ENCODE assay signal across 22 mouse cellular contexts in genomic region chr3:34614107-34614506, GRCm38 (mm10). TPM values are rescaled to one million over a fixed set of nuclear protein-coding genes. Genes with fewer than 3 reads are reported as not detected.
A peak's percentile ranks its signal among the peaks of the same experiment; 100 is the strongest.
DNase-seq lines count a peak whose midpoint lies in the region; ATAC-seq lines count a peak whose summit lies in the region.
"Had no signal": no experiment of that assay in that cellular context is flagged by ENCODE, and none has a peak within 500 bp of the region (broad histone marks: within the 10 kb centered on the region; RNA-seq: fewer than 3 reads in every experiment).

No protein-coding gene starts in this region.

- H3K27ac ChIP-seq in embryonic facial prominence, embryonic 12.5 days, result peak overlapping the region; percentile 23; the same call in 1 of the 2 replicates
- peak overlapping the region; percentile 68 for H3K27ac ChIP-seq in embryonic facial prominence, embryonic 13.5 days
- 0 out of 2 replicates have a peak overlapping the region, but pooled peaks have one; percentile 34 for H3K27ac ChIP-seq in embryonic facial prominence, embryonic 15.5 days (replicated peaks)
- H3K27ac ChIP-seq: forebrain, embryonic 13.5 days; forebrain, embryonic 15.5 days had no signal

- no peaks in the 10 kb centered on the region for H3K27me3 ChIP-seq in embryonic facial prominence, embryonic 12.5 days
- no peaks in the 10 kb centered on the region for H3K27me3 ChIP-seq in embryonic facial prominence, embryonic 13.5 days
- no peaks in the 10 kb centered on the region for H3K27me3 ChIP-seq in embryonic facial prominence, embryonic 15.5 days
- H3K27me3 ChIP-seq: CH12.LX; forebrain, embryonic 13.5 days; forebrain, embryonic 15.5 days; Patski had no signal

- H3K4me2 ChIP-seq in embryonic facial prominence, embryonic 12.5 days (replicated peaks), result no peak overlapping the region
- no peak overlapping the region for H3K4me2 ChIP-seq in embryonic facial prominence, embryonic 13.5 days
- no peak overlapping the region for H3K4me2 ChIP-seq in embryonic facial prominence, embryonic 15.5 days (replicated peaks)
- H3K4me2 ChIP-seq: forebrain, embryonic 13.5 days; forebrain, embryonic 15.5 days had no signal

- H3K36me3 ChIP-seq in embryonic facial prominence, embryonic 12.5 days, result no peaks in the 10 kb centered on the region
- H3K36me3 ChIP-seq in embryonic facial prominence, embryonic 13.5 days, result no peaks in the 10 kb centered on the region
- H3K36me3 ChIP-seq in embryonic facial prominence, embryonic 15.5 days, result no peaks in the 10 kb centered on the region
- H3K36me3 ChIP-seq: G1E had no signal

- no peaks in the 10 kb centered on the region for H3K9me3 ChIP-seq in embryonic facial prominence, embryonic 12.5 days
- H3K9me3 ChIP-seq in embryonic facial prominence, embryonic 13.5 days, result no peaks in the 10 kb centered on the region
- H3K9me3 ChIP-seq in embryonic facial prominence, embryonic 15.5 days (replicated peaks), result no peaks in the 10 kb centered on the region
- H3K9me3 ChIP-seq: forebrain, embryonic 13.5 days; forebrain, embryonic 15.5 days had no signal

- no peak overlapping the region for H3K4me3 ChIP-seq in embryonic facial prominence, embryonic 12.5 days
- H3K4me3 ChIP-seq in embryonic facial prominence, embryonic 13.5 days, result no peak overlapping the region
- no peak overlapping the region for H3K4me3 ChIP-seq in embryonic facial prominence, embryonic 15.5 days (replicated peaks)
- H3K4me3 ChIP-seq: forebrain, embryonic 13.5 days; forebrain, embryonic 15.5 days had no signal

- 62% methylated on average over 7 of the region's 7 CpGs for WGBS in embryonic facial prominence, embryonic 12.5 days
- WGBS in embryonic facial prominence, embryonic 13.5 days, result 34% methylated on average over 7 of the region's 7 CpGs
- 38% methylated on average over 7 of the region's 7 CpGs for whole genome bisulfite sequencing in embryonic facial prominence, embryonic 15.5 days

- H3K4me1 ChIP-seq in embryonic facial prominence, embryonic 12.5 days, result no peaks in the 10 kb centered on the region
- peaks cover 9% of the 10 kb centered on the region for H3K4me1 ChIP-seq in embryonic facial prominence, embryonic 13.5 days
- no peaks in the 10 kb centered on the region for H3K4me1 ChIP-seq in embryonic facial prominence, embryonic 15.5 days
- H3K4me1 ChIP-seq: forebrain, embryonic 15.5 days had no signal

- DNase-seq in heart, adult 11 months, result peak; percentile 37
- no peak for DNase-seq in heart, postnatal 4 days
- no peak for DNase-seq in adrenal gland, adult 2 months
- no peak for DNase-seq in right cerebral cortex, adult 18-20 months
- DNase-seq: adrenal gland, postnatal 10 days; adrenal gland, postnatal 25 days; cerebellum, adult 11 months; cerebellum, adult 18-20 months; cerebellum, adult 8-10 months; cerebellum, adult 9-11 months; cerebellum, postnatal 25 days; forebrain, postnatal 0 days had no signal

- 0 out of 2 replicates have a peak, but pooled peaks have one; percentile 49 for ATAC-seq in embryonic facial prominence, embryonic 12.5 days (ENCODE audit: insufficient number of reproducible peaks, insufficient read depth, low FRiP score, low TSS enrichment)
- peak; percentile 69; the same call in 1 of the 2 replicates for ATAC-seq in embryonic facial prominence, embryonic 13.5 days (ENCODE audit: insufficient number of reproducible peaks, insufficient read depth, low FRiP score, low TSS enrichment, low read depth)
- ATAC-seq in embryonic facial prominence, embryonic 15.5 days (ENCODE audit: insufficient number of reproducible peaks, low FRiP score, low TSS enrichment, low read depth), result peak; percentile 68; the same call in 1 of the 2 replicates
- no peak for ATAC-seq in CD4-positive, CD25-positive, alpha-beta regulatory T cell, adult 4 months
- ATAC-seq: activated CD4-positive, CD25-positive, alpha-beta regulatory T cell, adult 4 months; forebrain, embryonic 13.5 days; forebrain, embryonic 15.5 days; forebrain, postnatal 0 days; Patski had no signal

- H3K9ac ChIP-seq in embryonic facial prominence, embryonic 12.5 days, result no peak overlapping the region
- no peak overlapping the region for H3K9ac ChIP-seq in embryonic facial prominence, embryonic 13.5 days
- no peak overlapping the region for H3K9ac ChIP-seq in embryonic facial prominence, embryonic 15.5 days
- H3K9ac ChIP-seq: forebrain, embryonic 13.5 days; forebrain, embryonic 15.5 days; forebrain, postnatal 0 days had no signal

RNA-seq across cellular contexts. Expression of gene Sox2, which starts 36.1 kb away (rescaled TPM):
- total RNA-seq in heart, postnatal 4 days (2021), result not detected
- polyA plus RNA-seq in embryonic facial prominence, embryonic 12.5 days (2016; fragmentation: Nextera tagmentation; extraction: Ambion mirVana), result 11.4 and 13.5 TPM in 2 replicates
- 4.1 and 7.3 TPM in 2 replicates for polyA plus RNA-seq in embryonic facial prominence, embryonic 13.5 days (2015; fragmentation: Nextera tagmentation; extraction: Ambion mirVana)
- polyA plus RNA-seq in embryonic facial prominence, embryonic 15.5 days (2015; fragmentation: Nextera tagmentation; extraction: Ambion mirVana), result 6.5 and 7.4 TPM in 2 replicates
- under 1 TPM; 0.14 to 0.28 TPM for total RNA-seq in adrenal gland, adult 2 months (2021)
- 0.42 and 0.44 TPM in 2 replicates for polyA plus RNA-seq in adrenal gland, adult 2 months (2012; rRNA removed)
- not detected for polyA plus RNA-seq in CD4-positive, CD25-positive, alpha-beta regulatory T cell, adult 4 months (2017; shearing (Covaris generic))
- total RNA-seq: CH12.LX had no signal
- polyA plus RNA-seq: activated CD4-positive, CD25-positive, alpha-beta regulatory T cell, adult 4 months; G1E had no signal
